Mouse (Mus musculus) liver, postnatal 0 days (tissue): ENCODE measurements around the gene Rhobtb3.

Source experiments
- CTCF ChIP-seq: sonication (generic); IDR thresholded peaks from 2 replicates; pipeline ENCODE4 v1.5.1; 2016; ENCODE audit warnings: antibody characterized with exemption, low read depth
- EP300 ChIP-seq: IDR thresholded peaks from 2 replicates; pipeline ENCODE4 v1.6.1; 2016; ENCODE audit warnings: antibody characterized with exemption, low read depth, mild to moderate bottlenecking

DNA sequence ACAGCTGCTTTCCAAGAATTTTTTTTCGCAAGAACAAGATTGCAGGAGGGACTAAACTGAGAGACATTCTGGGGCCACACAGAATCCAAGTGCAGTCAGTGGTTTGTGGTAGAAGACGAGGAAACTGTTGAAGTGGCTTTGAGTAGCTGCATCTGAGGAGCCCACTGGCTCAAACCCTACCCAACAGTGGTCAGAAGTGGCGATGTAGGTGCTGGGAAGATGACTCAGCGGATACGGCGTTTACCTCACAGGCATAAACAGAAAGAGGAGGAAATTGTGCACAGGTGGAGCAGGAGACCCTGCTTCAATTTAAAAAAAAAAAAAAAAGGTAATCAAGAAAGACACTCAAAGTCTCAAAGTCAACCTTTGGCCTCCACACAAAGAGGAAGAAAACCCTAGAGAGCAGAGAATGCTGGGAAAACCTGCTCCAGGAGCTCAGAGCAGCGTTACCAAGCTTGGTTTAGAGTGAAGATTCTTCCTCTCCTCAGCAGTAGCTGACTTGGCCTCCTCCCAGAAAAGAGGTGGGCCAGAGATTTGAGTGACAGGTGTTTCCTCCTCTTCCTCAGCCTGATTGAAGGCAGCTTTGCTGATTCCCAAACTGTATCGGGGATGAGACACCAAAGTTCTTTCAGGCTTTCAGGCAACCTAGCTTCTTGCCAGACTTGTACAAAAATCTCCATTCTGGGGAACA lies 99.6 kb downstream of the Rhobtb3 start:
- TF ChIP-seq CTCF (no peak), EP300 (no peak)
